Mouse (Mus musculus): ENCODE measurements around the gene Vps52. TPM values are rescaled to one million over a fixed set of nuclear protein-coding genes. Genes with fewer than 3 reads are reported as not detected.
A peak's percentile ranks its signal among the peaks of the same experiment; 100 is the strongest.
"Not testable (repeated sequence)": the region's sequence is repeated elsewhere in the genome, so short reads cannot be mapped to it uniquely, and the experiment has no call there.

Vps52 gene
- polyA plus RNA-seq, 1 experiment from 2014 or later: 75.8 TPM

- not testable (repeated sequence) for H3K9me3 ChIP-seq; H3K27me3 ChIP-seq; ATAC-seq (replicated peaks); H3K9ac ChIP-seq (replicated peaks)
- WGBS: 79% methylated on average over 13 of the region's 13 CpGs
- Histone ChIP-seq H3K4me3 (peak overlapping the region; percentile 57; the same call in 1 of the 2 replicates), H3K4me2 (replicated peaks) (peak overlapping the region; percentile 93; the same call in 1 of the 2 replicates), H3K36me3 (peaks cover 32% of the 10 kb centered on the region), H3K27ac (replicated peaks) (peak overlapping the region; percentile 88; the same call in 1 of the 2 replicates), H3K4me1 (peaks cover 65% of the 10 kb centered on the region)
These were observed 3.6 kb upstream of the Vps52 start for GRCm38 (mm10) chr17:33952015-33952414.

- Histone ChIP-seq H3K9ac (replicated peaks) (no peak overlapping the region), H3K27me3 (no peaks in the 10 kb centered on the region), H3K36me3 (peaks cover 26% of the 10 kb centered on the region), H3K27ac (replicated peaks) (no peak overlapping the region), H3K4me1 (peaks cover 69% of the 10 kb centered on the region), H3K4me3 (0 out of 2 replicates have a peak overlapping the region, but pooled peaks have one; percentile 2), H3K4me2 (replicated peaks) (no peak overlapping the region), H3K9me3 (no peaks in the 10 kb centered on the region)
- 78% methylated on average over 4 of the region's 4 CpGs for WGBS
- no peak for ATAC-seq (replicated peaks)
These were observed 2.7 kb upstream of the Vps52 start for GRCm38 (mm10) chr17:33952879-33953278.

GRCm38 (mm10) chr17:33953310-33953709 lies 2.3 kb upstream of the Vps52 start:
- ATAC-seq (replicated peaks): no peak
- Histone ChIP-seq H3K4me1 (peaks cover 69% of the 10 kb centered on the region), H3K9ac (replicated peaks) (no peak overlapping the region), H3K9me3 (no peaks in the 10 kb centered on the region), H3K27me3 (no peaks in the 10 kb centered on the region), H3K4me3 (0 out of 2 replicates have a peak overlapping the region, but pooled peaks have one; percentile 2), H3K36me3 (peaks cover 23% of the 10 kb centered on the region), H3K4me2 (replicated peaks) (no peak overlapping the region), H3K27ac (replicated peaks) (no peak overlapping the region)
- WGBS: 84% methylated on average over 3 of the region's 3 CpGs

- peak overlapping the region; percentile 56 for H3K4me3 ChIP-seq
- H3K9ac ChIP-seq (replicated peaks): peak overlapping the region; percentile 87
- WGBS: 21% methylated on average over 5 of the region's 5 CpGs
- H3K4me2 ChIP-seq (replicated peaks): peak overlapping the region; percentile 74
- H3K27me3 ChIP-seq: no peaks in the 10 kb centered on the region
- no peaks in the 10 kb centered on the region for H3K9me3 ChIP-seq
- peaks cover 67% of the 10 kb centered on the region for H3K4me1 ChIP-seq
- peaks cover 25% of the 10 kb centered on the region for H3K36me3 ChIP-seq
- H3K27ac ChIP-seq (replicated peaks): peak overlapping the region; percentile 3; the same call in 1 of the 2 replicates
- ATAC-seq (replicated peaks): no peak
These were observed 1.5 kb upstream of the Vps52 start for GRCm38 (mm10) chr17:33953961-33954565.

GRCm38 (mm10) chr17:33954646-33955554 lies 712 bp upstream of the Vps52 start:
- ATAC-seq (replicated peaks): no peak
- H3K9me3 ChIP-seq: no peaks in the 10 kb centered on the region
- H3K36me3 ChIP-seq: peaks cover 32% of the 10 kb centered on the region
- under 1% methylated on average over 33 of the region's 33 CpGs for WGBS
- H3K27ac ChIP-seq (replicated peaks): peak overlapping the region; percentile 81
- H3K9ac ChIP-seq (replicated peaks): peak overlapping the region; percentile 87
- H3K4me1 ChIP-seq: peaks cover 59% of the 10 kb centered on the region
- no peaks in the 10 kb centered on the region for H3K27me3 ChIP-seq
- peak overlapping the region; percentile 56 for H3K4me3 ChIP-seq
- peak overlapping the region; percentile 74 for H3K4me2 ChIP-seq (replicated peaks)

GRCm38 (mm10) chr17:33956336-33956735 lies 724 bp downstream of the Vps52 start:
- Histone ChIP-seq H3K9me3 (no peaks in the 10 kb centered on the region), H3K9ac (replicated peaks) (peak overlapping the region; percentile 76), H3K27ac (replicated peaks) (peak overlapping the region; percentile 93), H3K36me3 (peaks cover 45% of the 10 kb centered on the region), H3K4me3 (peak overlapping the region; percentile 56), H3K4me2 (replicated peaks) (peak overlapping the region; percentile 81), H3K4me1 (peaks cover 44% of the 10 kb centered on the region), H3K27me3 (no peaks in the 10 kb centered on the region)
- WGBS: 7% methylated on average over 10 of the region's 10 CpGs
- no peak for ATAC-seq (replicated peaks)

GRCm38 (mm10) chr17:33957493-33957892 lies 1.9 kb downstream of the Vps52 start:
- ATAC-seq (replicated peaks): no peak
- Histone ChIP-seq H3K9ac (replicated peaks) (no peak overlapping the region), H3K4me3 (no peak overlapping the region), H3K4me2 (replicated peaks) (no peak overlapping the region), H3K36me3 (peaks cover 51% of the 10 kb centered on the region), H3K27me3 (no peaks in the 10 kb centered on the region), H3K4me1 (peaks cover 35% of the 10 kb centered on the region), H3K27ac (replicated peaks) (no peak overlapping the region), H3K9me3 (no peaks in the 10 kb centered on the region)
- whole genome bisulfite sequencing: 86% methylated on average over 6 of the region's 6 CpGs

- no peaks in the 10 kb centered on the region for H3K9me3 ChIP-seq
- no peak overlapping the region for H3K9ac ChIP-seq (replicated peaks)
- no peak overlapping the region for H3K27ac ChIP-seq (replicated peaks)
- peaks cover 27% of the 10 kb centered on the region for H3K4me1 ChIP-seq
- H3K27me3 ChIP-seq: no peaks in the 10 kb centered on the region
- H3K36me3 ChIP-seq: peaks cover 51% of the 10 kb centered on the region
- WGBS: 96% methylated on average over 11 of the region's 11 CpGs
- no peak for ATAC-seq (replicated peaks)
- H3K4me2 ChIP-seq (replicated peaks): no peak overlapping the region
- no peak overlapping the region for H3K4me3 ChIP-seq
These were observed 2.8 kb downstream of the Vps52 start for GRCm38 (mm10) chr17:33958451-33958850.

- Histone ChIP-seq H3K4me1 (peaks cover 20% of the 10 kb centered on the region), H3K36me3 (peaks cover 52% of the 10 kb centered on the region)
- WGBS: 94% methylated on average over 13 of the region's 13 CpGs
These were observed 3.5 kb downstream of the Vps52 start for GRCm38 (mm10) chr17:33959135-33959534.

GRCm38 (mm10) chr17:33959948-33960347 lies 4.3 kb downstream of the Vps52 start:
- Histone ChIP-seq H3K9me3 (no peaks in the 10 kb centered on the region), H3K9ac (replicated peaks) (no peak overlapping the region), H3K27ac (replicated peaks) (no peak overlapping the region), H3K4me3 (no peak overlapping the region), H3K27me3 (no peaks in the 10 kb centered on the region), H3K36me3 (peaks cover 55% of the 10 kb centered on the region), H3K4me2 (replicated peaks) (no peak overlapping the region), H3K4me1 (peaks cover 12% of the 10 kb centered on the region)
- WGBS: 95% methylated on average over 15 of the region's 15 CpGs
- no peak for ATAC-seq (replicated peaks)

More at GRCm38 (mm10) chr17:33959135-33959534, 3.5 kb downstream of the Vps52 start:
- Histone ChIP-seq H3K4me2 (replicated peaks) (no peak overlapping the region), H3K9me3 (no peaks in the 10 kb centered on the region), H3K27me3 (no peaks in the 10 kb centered on the region), H3K27ac (replicated peaks) (no peak overlapping the region), H3K9ac (replicated peaks) (no peak overlapping the region), H3K4me3 (no peak overlapping the region)
- no peak for ATAC-seq (replicated peaks)

- no peak for ATAC-seq (replicated peaks)
- no peaks in the 10 kb centered on the region for H3K27me3 ChIP-seq
- no peak overlapping the region for H3K4me3 ChIP-seq
- no peak overlapping the region for H3K27ac ChIP-seq (replicated peaks)
- no peak overlapping the region for H3K9ac ChIP-seq (replicated peaks)
- 94% methylated on average over 7 of the region's 7 CpGs for WGBS
- H3K4me1 ChIP-seq: no peaks in the 10 kb centered on the region
- no peaks in the 10 kb centered on the region for H3K9me3 ChIP-seq
- H3K36me3 ChIP-seq: peaks cover 70% of the 10 kb centered on the region
- H3K4me2 ChIP-seq (replicated peaks): no peak overlapping the region
These were observed 7.3 kb downstream of the Vps52 start for GRCm38 (mm10) chr17:33962876-33963275.

Measured in forebrain, embryonic 15.5 days (tissue).